Mouse (Mus musculus): ENCODE results near the gene Tekt1. TPM values are rescaled to one million over a fixed set of nuclear protein-coding genes. Genes with fewer than 3 reads are reported as not detected.
"Not testable (repeated sequence)": the region's sequence is repeated elsewhere in the genome, so short reads cannot be mapped to it uniquely, and the experiment has no call there.

The Tekt1 gene
- polyA plus RNA-seq, 1 experiment from 2014 or later: 8.4 TPM

DNA sequence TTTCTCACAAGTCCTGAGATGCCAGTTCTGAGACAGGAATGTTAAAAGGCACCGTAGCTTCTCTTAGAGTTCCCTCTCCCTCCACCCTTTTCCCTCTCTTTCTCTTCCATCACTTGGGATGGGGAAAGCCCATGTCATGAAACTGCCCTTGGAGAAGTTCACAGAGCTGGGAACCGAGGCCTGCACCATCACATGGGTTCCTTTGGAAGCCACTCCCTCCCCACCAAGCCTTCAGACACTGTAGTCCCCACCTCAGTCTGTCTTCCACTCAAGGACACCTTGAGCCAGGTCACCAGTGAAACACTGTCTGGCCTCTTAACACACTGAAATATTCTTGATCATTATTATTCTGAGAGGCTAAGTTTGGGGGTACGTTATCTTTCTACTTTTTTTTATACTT lies 9.1 kb downstream of the Tekt1 start:
- WGBS: 85% methylated on average over 3 of the region's 3 CpGs
- H3K9ac ChIP-seq: no peak overlapping the region
- H3K27ac ChIP-seq (replicated peaks): no peak overlapping the region
- 0 out of 2 replicates have a peak, but pooled peaks cover 3% of the 10 kb centered on the region for H3K4me1 ChIP-seq (replicated peaks)
- H3K27me3 ChIP-seq: no peaks in the 10 kb centered on the region
- H3K4me3 ChIP-seq: no peak overlapping the region
- H3K4me2 ChIP-seq: no peak overlapping the region
- H3K9me3 ChIP-seq: no peaks in the 10 kb centered on the region
- H3K36me3 ChIP-seq: no peaks in the 10 kb centered on the region
- no peak for ATAC-seq (ENCODE audit: low FRiP score, low read depth)

DNA sequence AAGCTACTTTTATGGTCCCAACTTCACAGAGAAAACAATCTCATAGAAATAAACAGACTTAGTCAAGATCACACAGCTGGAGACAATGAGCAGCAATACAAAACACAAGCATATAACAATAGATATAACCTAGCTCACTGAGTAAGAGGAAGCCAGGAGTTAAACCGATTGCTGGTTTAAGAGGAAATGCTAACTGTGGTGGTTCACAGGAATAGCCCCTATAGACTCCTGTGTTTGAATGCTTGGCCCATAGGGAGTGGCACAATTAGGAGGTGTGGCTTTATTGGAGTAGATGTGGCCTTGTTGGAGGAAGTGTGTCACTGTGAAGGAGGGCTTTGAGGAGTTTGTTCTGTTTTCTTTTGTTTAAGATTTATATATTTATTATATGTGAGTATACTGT lies 10.0 kb downstream of the Tekt1 start:
- Histone ChIP-seq H3K9ac (no peak overlapping the region), H3K9me3 (no peaks in the 10 kb centered on the region), H3K4me2 (no peak overlapping the region), H3K4me1 (replicated peaks) (0 out of 2 replicates have a peak, but pooled peaks cover 3% of the 10 kb centered on the region), H3K27me3 (no peaks in the 10 kb centered on the region), H3K4me3 (no peak overlapping the region), H3K27ac (replicated peaks) (no peak overlapping the region), H3K36me3 (no peaks in the 10 kb centered on the region)
- WGBS: 82% methylated on average over 1 of the region's 1 CpGs
- no peak for ATAC-seq (ENCODE audit: low FRiP score, low read depth)

DNA sequence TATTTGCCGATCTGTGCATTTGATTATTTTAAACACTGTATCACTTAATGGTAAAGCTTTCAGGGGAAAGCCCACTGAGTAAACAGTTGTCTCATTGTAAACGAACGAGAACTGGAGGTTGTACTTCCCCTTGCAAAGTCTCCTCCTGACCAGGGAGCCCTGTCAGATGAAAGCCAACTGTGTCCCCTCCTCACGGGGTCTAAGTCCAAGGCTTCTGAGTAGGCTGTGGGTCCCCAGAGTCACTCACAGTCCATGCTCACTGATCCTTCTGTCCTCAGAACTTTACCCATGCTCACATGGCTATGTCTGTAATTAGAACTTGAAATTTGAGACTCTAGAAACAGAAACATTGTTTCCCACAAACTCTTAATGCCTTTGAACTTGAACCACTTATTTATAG lies 12.6 kb downstream of the Tekt1 start:
- Histone ChIP-seq H3K9ac (no peak overlapping the region), H3K27me3 (no peaks in the 10 kb centered on the region), H3K9me3 (no peaks in the 10 kb centered on the region), H3K4me2 (no peak overlapping the region), H3K4me3 (no peak overlapping the region), H3K36me3 (no peaks in the 10 kb centered on the region), H3K4me1 (replicated peaks) (no peaks in the 10 kb centered on the region), H3K27ac (replicated peaks) (no peak overlapping the region)
- WGBS: 77% methylated on average over 4 of the region's 4 CpGs
- no peak for ATAC-seq (ENCODE audit: low FRiP score, low read depth)

DNA sequence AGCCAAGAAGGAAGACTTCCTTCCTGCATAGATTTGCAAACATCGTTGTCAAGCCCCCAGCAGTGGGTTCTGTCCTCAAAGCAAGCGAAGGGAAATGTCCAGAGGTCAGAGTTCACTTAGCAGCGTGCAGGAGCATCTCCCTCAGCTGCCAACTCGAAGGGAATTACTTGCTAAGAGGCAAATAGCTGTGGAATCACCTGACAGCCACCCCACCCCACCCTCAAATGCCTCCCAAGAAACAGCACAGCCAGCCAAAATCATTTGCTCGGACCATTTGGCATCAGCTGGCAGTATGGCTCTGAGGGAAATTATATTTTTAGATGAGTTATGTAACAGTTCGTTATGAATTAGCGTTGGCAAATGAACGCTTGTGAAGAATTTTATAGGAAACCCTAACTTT lies 13.2 kb downstream of the Tekt1 start:
- H3K9ac ChIP-seq: no peak overlapping the region
- H3K9me3 ChIP-seq: no peaks in the 10 kb centered on the region
- H3K4me3 ChIP-seq: no peak overlapping the region
- no peak overlapping the region for H3K4me2 ChIP-seq
- H3K36me3 ChIP-seq: no peaks in the 10 kb centered on the region
- no peak overlapping the region for H3K27ac ChIP-seq (replicated peaks)
- no peak for ATAC-seq (ENCODE audit: low FRiP score, low read depth)
- H3K4me1 ChIP-seq (replicated peaks): 0 out of 2 replicates have a peak, but pooled peaks cover 1% of the 10 kb centered on the region
- WGBS: 51% methylated on average over 8 of the region's 8 CpGs
- no peaks in the 10 kb centered on the region for H3K27me3 ChIP-seq

DNA sequence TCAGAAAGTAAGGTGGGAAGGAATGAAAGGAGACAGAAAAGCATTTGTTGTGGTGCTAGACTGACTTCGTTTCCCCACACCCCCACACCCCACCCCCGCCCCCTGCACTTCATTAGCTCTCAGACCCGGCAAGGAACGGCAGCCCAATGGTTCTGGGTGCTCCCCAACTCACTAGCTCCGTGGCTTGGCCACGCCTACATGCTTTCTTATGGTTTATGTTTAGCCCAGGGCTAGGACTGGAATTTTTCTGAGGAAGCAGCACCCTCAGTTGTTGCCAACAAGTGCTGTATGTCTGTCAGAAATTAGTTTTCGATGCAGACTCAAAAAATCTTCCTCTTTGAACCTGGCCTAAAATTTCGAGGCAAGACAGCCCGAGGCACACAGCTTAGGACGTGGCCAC lies 13.7 kb downstream of the Tekt1 start:
- Histone ChIP-seq H3K27ac (replicated peaks) (no peak overlapping the region), H3K36me3 (no peaks in the 10 kb centered on the region), H3K27me3 (no peaks in the 10 kb centered on the region), H3K4me2 (no peak overlapping the region), H3K9me3 (no peaks in the 10 kb centered on the region), H3K9ac (no peak overlapping the region), H3K4me1 (replicated peaks) (0 out of 2 replicates have a peak, but pooled peaks cover 3% of the 10 kb centered on the region), H3K4me3 (no peak overlapping the region)
- 73% methylated on average over 10 of the region's 10 CpGs for WGBS
- ATAC-seq (ENCODE audit: low FRiP score, low read depth): no peak

DNA sequence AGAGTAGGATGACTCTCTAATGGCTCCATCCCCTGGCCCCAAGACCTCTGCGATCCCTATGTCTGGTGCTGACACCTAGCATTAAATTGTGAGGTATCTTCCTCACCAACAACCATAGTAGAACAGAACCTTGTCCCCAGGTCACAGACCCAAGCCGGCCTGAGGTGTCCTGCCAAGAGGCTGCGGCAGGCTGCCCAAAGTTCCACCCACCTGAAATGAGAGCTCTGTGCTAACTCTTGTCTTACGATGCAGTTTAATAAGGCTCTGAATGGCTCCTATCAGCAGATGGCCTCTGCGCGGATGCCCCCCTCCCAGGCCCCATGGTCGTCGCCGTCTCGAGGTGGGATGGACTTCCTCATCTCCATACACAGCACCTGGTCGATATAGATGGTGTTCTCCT lies 17.8 kb downstream of the Tekt1 start:
- Histone ChIP-seq H3K27me3 (no peaks in the 10 kb centered on the region), H3K9ac (no peak overlapping the region), H3K27ac (replicated peaks) (no peak overlapping the region), H3K4me1 (replicated peaks) (0 out of 2 replicates have a peak, but pooled peaks cover 3% of the 10 kb centered on the region), H3K9me3 (no peaks in the 10 kb centered on the region), H3K4me3 (no peak overlapping the region), H3K4me2 (no peak overlapping the region), H3K36me3 (no peaks in the 10 kb centered on the region)
- WGBS: 88% methylated on average over 11 of the region's 11 CpGs
- ATAC-seq (ENCODE audit: low FRiP score, low read depth): no peak

DNA sequence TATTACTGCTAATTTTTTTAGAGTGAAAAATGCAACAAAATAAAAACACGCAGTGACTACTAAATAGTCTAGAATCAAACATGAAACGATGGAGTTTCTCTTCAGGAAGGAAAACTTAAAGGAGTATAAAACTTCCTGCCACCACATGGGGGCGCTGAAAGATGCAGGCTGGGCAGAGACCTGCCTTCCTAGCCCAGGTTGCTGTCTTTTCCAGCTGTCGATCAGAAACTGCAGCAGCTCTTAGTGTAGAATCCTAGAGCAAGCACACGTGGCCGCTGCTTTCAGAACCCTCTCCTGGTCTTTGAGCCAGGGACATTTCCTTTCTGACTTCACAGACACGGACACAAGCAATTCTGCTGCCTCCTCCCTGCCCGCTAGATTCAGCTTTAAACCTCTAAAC lies 18.3 kb downstream of the Tekt1 start:
- no peak overlapping the region for H3K9ac ChIP-seq
- no peaks in the 10 kb centered on the region for H3K36me3 ChIP-seq
- H3K4me2 ChIP-seq: no peak overlapping the region
- H3K27me3 ChIP-seq: no peaks in the 10 kb centered on the region
- H3K4me1 ChIP-seq (replicated peaks): peaks cover 5% of the 10 kb centered on the region; the same call in 1 of the 2 replicates
- 27% methylated on average over 8 of the region's 8 CpGs for WGBS
- no peaks in the 10 kb centered on the region for H3K9me3 ChIP-seq
- no peak overlapping the region for H3K4me3 ChIP-seq
- no peak for ATAC-seq (ENCODE audit: low FRiP score, low read depth)
- H3K27ac ChIP-seq (replicated peaks): no peak overlapping the region

DNA sequence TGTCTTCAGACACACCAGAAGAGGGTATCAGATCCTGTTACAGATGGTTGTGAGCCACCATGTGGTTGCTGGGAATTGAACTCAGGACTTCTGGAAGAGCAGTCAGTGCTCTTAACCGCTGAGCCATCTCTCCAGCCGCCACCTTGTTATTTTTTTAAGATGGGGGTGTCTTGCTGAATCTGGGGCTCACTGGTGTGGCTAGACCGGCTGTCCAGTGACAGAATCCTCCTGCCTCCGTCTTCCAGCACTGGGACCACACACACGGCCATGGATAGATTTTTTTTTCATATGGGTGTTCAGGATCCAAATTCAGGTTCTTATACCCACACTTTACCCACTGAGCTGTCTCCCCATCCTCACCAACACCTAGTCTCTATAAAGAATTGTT lies 19.0 kb downstream of the Tekt1 start:
- not testable (repeated sequence) for H3K9ac ChIP-seq; H3K4me3 ChIP-seq; H3K36me3 ChIP-seq; ATAC-seq (ENCODE audit: low FRiP score, low read depth); H3K27ac ChIP-seq (replicated peaks); H3K9me3 ChIP-seq; H3K27me3 ChIP-seq; H3K4me2 ChIP-seq
- peaks cover 12% of the 10 kb centered on the region; the same call in 1 of the 2 replicates for H3K4me1 ChIP-seq (replicated peaks)
- 92% methylated on average over 5 of the region's 5 CpGs for WGBS

DNA sequence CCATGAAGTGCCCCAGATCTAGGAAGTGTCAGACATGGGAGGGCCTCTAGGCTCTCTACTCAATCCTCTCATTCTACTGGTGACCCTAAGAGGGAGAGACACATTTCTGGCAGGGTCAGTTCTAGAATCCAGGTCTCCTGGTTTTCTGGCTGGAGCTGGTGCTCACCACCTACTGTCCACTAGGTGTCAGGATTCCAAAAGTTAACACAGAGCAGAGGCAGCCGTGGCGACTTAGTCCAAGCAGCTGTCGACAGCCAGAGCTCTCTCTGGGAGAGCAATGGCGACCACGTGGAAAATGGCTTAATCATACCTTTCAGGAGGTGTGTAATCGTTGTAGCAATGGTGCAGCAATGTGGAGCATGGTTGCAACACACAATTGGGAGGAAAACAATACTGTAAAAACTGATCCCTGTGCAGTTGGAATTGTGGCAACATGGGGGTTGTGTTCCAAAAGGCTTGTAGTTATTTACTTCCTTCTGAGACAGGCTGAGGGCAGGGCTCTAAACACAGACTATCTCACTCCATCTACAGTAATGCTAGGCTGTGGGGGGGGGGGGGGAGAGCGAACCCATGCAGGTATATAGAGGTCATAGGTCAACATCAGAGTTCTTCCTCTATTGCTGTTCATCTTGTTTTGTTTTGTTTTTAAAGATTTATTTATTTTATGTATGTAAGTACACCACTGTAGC lies 19.5 kb downstream of the Tekt1 start:
- WGBS: 10% methylated on average over 7 of the region's 7 CpGs
- Histone ChIP-seq H3K36me3 (no peaks in the 10 kb centered on the region), H3K4me3 (no peak overlapping the region), H3K9ac (no peak overlapping the region), H3K4me2 (peak overlapping the region; percentile 39), H3K9me3 (no peaks in the 10 kb centered on the region), H3K27me3 (no peaks in the 10 kb centered on the region), H3K4me1 (replicated peaks) (peaks cover 13% of the 10 kb centered on the region; the same call in 1 of the 2 replicates), H3K27ac (replicated peaks) (no peak overlapping the region)
- ATAC-seq (ENCODE audit: low FRiP score, low read depth): peak; percentile 88

DNA sequence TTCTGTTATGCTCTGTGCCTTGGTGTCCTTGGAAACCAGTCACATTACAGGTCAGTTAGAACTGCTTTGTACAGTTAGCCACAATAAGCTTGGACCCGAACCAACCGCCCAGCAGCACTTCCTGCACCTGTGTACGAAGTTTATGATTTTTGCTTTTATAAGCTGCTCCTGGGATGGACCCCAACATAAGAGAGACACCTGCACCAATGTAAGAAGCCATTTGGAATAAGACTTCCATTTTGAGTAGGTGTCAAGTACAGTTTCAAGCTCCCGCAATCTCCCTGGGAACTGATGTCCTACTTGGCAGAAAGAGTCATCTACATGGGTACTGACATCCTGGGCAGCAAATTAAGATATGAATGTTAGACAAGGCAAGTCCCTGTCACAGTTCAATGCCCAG lies 22.5 kb downstream of the Tekt1 start:
- Histone ChIP-seq H3K27ac (replicated peaks) (no peak overlapping the region), H3K36me3 (no peaks in the 10 kb centered on the region), H3K9ac (no peak overlapping the region), H3K4me2 (no peak overlapping the region), H3K4me1 (replicated peaks) (peaks cover 13% of the 10 kb centered on the region; the same call in 1 of the 2 replicates), H3K27me3 (no peaks in the 10 kb centered on the region), H3K9me3 (no peaks in the 10 kb centered on the region), H3K4me3 (no peak overlapping the region)
- no peak for ATAC-seq (ENCODE audit: low FRiP score, low read depth)
- 73% methylated on average over 4 of the region's 4 CpGs for WGBS

DNA sequence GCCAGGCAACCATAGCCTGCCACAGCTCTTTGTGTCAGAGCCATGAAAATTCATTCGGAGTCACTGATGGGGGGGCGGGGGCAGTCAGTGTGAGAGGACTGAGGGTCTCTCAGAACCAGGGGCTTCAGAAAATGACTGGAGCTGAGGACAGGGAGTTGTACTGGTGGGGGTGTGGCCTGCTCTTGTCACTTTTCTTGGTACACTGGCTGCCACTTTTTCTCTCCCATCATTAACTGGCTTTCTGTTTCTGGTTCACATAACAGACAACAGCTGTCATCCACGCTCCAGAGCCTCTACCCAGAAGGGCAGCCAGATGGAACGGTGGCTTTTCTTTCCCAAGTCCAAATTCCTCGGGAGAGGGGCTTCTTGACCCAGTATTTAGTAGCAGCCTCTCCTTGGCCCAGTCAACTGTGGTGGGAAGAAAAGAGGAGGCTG lies 23.8 kb downstream of the Tekt1 start:
- Histone ChIP-seq H3K4me1 (replicated peaks) (peaks cover 10% of the 10 kb centered on the region; the same call in 1 of the 2 replicates), H3K27me3 (no peaks in the 10 kb centered on the region), H3K27ac (replicated peaks) (no peak overlapping the region), H3K36me3 (no peaks in the 10 kb centered on the region), H3K4me3 (no peak overlapping the region), H3K9ac (no peak overlapping the region), H3K9me3 (no peaks in the 10 kb centered on the region), H3K4me2 (no peak overlapping the region)
- WGBS: 22% methylated on average over 5 of the region's 5 CpGs
- peak; percentile 48; the same call in 1 of the 2 replicates for ATAC-seq (ENCODE audit: low FRiP score, low read depth)

DNA sequence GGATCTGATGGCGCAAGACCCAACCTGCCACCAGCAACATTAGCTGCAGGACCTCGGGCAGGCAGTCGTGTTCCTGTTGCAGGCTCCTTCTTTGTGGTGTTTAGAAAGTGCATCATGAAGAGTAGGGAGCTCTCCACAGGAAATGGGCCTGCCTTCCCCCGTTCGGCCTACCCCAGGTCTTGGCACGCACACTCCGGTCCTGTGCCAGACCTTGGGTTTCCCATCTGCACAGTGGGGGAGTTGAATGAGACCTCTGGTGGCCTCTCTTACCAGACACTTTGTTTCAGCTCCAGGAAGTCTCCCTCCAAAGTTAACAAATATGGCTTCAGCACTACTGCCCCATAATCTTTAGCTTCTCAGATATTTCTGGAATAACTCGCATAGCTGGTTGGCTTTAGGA lies 25.5 kb downstream of the Tekt1 start:
- no peaks in the 10 kb centered on the region for H3K36me3 ChIP-seq
- WGBS: 85% methylated on average over 8 of the region's 8 CpGs
- ATAC-seq (ENCODE audit: low FRiP score, low read depth): no peak
- H3K4me1 ChIP-seq (replicated peaks): peaks cover 10% of the 10 kb centered on the region; the same call in 1 of the 2 replicates
- no peak overlapping the region for H3K9ac ChIP-seq
- H3K4me3 ChIP-seq: no peak overlapping the region
- H3K27ac ChIP-seq (replicated peaks): no peak overlapping the region
- no peaks in the 10 kb centered on the region for H3K27me3 ChIP-seq
- H3K4me2 ChIP-seq: no peak overlapping the region
- no peaks in the 10 kb centered on the region for H3K9me3 ChIP-seq

DNA sequence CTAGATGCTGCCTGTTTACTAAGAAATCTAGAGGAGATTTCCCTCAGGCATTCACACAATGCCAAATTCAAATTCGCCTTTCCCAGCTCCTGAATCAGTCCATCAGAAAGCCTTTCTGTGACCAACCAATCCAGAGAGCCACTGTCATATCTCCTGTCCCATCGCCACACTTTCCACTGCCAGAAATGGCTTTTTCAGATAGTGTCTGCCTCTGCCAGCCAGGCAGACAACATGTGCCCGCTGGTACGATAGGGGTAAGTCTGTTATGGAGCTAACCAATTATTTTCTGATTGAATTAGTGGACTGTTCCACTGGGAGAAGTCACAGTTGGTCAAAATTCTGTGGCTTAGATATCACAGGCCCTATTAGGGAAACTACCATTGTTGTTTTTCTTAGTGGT lies 27.6 kb downstream of the Tekt1 start:
- H3K27me3 ChIP-seq: no peaks in the 10 kb centered on the region
- H3K4me3 ChIP-seq: no peak overlapping the region
- H3K36me3 ChIP-seq: no peaks in the 10 kb centered on the region
- H3K4me1 ChIP-seq (replicated peaks): peaks cover 10% of the 10 kb centered on the region; the same call in 1 of the 2 replicates
- WGBS: 66% methylated on average over 4 of the region's 4 CpGs
- H3K27ac ChIP-seq (replicated peaks): no peak overlapping the region
- no peaks in the 10 kb centered on the region for H3K9me3 ChIP-seq
- no peak for ATAC-seq (ENCODE audit: low FRiP score, low read depth)
- no peak overlapping the region for H3K9ac ChIP-seq
- H3K4me2 ChIP-seq: no peak overlapping the region
